Mouse (Mus musculus) c-Kit-positive CD71-positive TER-119-positive erythroid progenitor cells, embryonic 14.5 days (primary cell): Measurements from ENCODE around the gene Gm49337.

Source experiments
- DNase-seq: peaks from one replicate; pipeline ENCODE4 v3.0.0-alpha.2; 2013; ENCODE audit warnings: low spot score

Gene Gm49337

GRCm38 (mm10) chr4:116342119-116342518 is 168.9 kb downstream of the Gm49337 start:
- peak; percentile 29 for DNase-seq
